Mouse (Mus musculus) kidney, adult 2 months (tissue): ENCODE measurements around the gene Sgpp1.
"Not testable (repeated sequence)": the region's sequence is repeated elsewhere in the genome, so short reads cannot be mapped to it uniquely, and the experiment has no call there.

Experiments
- CTCF ChIP-seq: fragments of 200-500 bp; conservative IDR thresholded peaks from 2 replicates; pipeline ENCODE4 v1.5.1; 2011; ENCODE audit warnings: low read depth, mild to moderate bottlenecking, control low read depth, low read length, moderate library complexity, mixed read lengths; ENCODE audit not compliant: insufficient read depth, insufficient read length
- POLR2A ChIP-seq: fragments of 200-500 bp; IDR thresholded peaks from one replicate; pipeline ENCODE4 v1.6.1; 2011; ENCODE audit warnings: low read depth, low read length, control low read depth

DNA sequence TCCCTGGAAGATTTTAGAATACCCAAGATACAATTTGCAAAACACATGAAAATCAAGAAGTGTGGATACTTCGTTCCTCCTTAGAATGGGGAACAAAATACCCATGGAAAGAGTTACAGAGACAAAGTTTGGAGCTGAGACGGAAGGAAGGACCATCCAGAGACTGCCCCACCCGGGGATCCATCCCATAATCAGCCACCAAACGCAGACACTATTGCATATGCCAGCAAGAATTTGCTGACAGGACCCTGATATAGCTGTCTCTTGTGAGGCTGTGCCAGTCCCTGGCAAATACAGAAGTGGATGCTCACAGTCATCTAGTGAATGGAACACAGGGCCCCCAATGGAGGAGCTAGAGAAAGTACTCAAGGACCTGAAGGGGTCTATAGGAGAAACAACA is 51.5 kb downstream of the Sgpp1 start:
- not testable (repeated sequence) for TF ChIP-seq POLR2A, CTCF
